Mouse (Mus musculus): Measurements from ENCODE around the gene Fam213a.
"Not testable (repeated sequence)": the region's sequence is repeated elsewhere in the genome, so short reads cannot be mapped to it uniquely, and the experiment has no call there.

Gene Fam213a

DNA sequence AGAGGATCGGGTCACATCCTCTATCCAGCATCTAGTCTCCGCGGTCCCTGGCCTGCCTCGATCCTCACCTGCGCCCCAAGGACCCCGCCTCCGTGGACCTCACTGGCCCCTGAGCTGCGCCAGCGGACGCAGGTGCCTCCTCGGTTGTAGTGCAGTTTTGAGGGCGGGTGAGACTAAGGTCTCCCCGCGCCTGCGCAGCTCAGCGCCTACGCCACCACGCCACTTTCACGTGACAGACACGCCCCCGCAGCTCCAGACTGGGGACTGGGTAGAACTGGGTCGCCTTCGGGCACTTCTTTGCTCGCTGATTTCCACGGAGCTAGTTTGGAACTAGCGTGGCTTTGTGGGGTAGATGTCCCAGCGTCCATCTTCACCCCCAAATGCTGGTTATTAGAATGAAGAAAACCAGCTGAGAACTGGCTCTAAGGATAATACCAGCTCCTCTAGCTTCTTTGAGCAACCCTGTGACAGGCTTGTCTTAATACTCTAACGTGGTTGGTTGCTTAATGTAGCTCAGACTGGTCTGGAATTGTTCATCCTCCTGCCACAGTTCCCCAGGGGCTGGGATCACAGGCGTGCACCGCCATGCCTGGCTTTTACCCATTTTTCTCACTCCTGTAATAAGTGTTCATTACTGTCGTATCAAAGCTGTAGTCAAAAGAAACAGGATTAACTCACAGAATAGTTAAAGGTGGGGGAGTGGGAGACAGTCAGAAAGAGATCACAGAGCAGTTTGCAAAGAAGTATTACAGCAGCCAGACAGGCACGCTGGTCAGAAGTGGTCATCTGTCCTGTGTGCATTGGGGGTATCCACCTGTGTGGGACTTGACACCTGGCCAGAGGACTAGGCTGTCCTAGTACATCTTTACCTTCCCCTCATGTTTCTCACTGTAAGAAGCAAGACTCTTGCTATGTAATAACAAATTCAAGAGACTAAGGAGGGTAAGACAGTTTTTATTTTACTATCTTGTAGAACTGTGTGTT is at the start of gene Fam213a:
Gene Fam213a, minus strand, starts transcription at position 159 of the 984 bp plus-strand sequence.
- peak; percentile 88 for DNase-seq

DNA sequence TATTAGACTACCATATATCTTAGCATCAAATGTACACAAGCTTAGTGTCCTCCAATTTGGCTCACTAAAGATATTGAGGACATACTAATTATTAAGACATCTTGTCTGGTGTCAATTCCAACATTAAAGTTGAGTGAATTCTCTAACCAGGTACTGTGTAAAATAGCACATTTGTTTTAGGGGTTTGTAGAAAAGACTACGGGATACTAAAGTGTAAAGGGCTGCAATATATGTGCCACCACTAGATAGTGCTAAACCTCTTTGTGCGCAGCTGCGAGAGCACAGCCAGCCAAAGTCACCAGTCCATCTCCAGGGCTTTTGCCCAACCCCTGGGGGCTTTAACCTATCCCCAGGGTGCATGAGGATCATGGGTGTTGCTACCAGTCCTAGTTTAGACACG is 39.6 kb upstream of the Fam213a start:
- DNase-seq = not testable (repeated sequence)

DNA sequence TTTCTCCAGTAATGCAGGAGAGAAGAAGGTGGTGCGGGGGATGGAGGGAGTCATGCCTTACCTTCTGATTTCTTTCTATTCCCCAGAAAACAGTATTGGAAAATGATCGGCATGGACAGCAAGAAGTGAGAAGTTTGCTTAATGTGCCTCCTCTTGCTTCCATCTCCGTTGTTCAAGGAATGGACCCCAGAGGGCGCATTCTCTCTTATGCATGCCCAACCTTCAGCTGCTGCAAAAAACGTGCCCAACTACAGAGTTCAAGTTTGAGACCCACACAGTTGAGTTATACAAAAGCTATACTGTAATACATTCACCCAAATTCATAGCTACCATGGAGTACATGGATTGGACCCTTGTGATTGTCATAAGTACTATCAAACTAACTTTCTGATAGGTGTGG is 38.9 kb upstream of the Fam213a start:
- DNase-seq = peak; percentile 10

DNA sequence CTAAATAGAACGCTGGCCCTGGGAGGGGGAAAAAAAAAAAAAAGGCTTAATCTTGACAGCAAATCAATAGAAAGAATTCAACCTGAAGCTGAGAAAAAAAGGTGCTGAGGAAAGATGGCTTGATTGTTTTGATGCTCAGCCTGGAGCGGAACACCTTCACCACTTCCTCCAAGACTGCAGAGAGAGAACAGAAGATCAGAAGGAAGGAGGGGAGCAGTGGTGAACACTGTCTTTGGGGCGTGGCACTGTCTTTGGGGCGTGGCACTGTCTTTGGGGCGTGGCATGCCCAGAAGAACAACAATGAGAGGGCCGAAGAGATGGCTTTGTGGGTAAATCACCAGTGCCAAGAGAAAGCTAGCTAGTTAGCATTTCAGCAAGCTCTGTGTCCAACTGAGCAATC is 36.9 kb upstream of the Fam213a start:
- DNase-seq = peak; percentile 27

DNA sequence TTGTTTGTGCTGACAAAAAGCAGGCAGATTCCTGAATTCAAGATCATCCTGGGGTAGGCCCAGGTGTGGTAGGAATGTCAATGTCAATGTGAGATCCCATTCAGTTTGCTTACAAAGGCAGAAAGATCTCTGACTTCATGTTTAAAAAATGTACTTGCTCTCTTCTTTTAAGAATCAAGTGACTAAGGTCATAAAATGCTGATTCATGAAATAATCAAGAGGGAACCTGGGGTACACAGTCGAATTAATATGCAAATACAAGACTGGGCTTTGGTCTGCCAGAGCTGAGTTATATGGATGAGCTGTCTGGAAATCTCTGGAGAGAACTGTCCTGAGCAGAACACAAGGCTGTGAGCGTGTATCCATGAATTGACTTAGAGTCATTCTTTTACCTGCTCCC is 33.8 kb upstream of the Fam213a start:
- DNase-seq = no peak

DNA sequence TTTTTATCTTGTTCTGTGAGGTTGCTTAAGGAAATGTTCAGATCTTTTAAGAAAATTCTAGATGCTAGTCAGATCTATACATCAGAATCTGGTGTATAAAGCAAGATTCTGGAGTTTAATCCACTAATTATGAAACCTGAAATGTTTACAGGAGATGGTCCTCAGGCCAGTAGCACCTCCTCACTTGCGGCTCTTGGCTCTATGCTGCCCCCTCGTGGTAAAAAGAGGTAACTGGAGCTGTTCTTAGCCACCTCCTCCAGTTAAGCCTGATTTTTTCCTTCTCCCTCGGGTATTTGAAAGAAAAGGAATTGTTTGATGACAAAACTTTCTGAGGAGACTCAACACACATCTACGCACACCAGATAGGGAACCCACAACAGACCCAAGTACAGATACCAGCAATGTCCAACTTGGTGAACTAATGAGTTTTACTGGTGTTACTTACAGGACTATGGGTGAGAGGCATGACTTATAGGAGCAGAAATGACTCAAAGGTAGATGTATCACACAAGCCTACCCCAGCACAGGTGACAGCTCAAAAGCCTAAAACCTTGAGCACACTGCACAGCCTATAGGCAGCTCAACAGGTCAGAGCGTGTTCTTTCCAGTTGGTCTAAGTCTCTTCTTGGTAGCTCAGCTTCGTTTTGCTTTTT is 21.7 kb upstream of the Fam213a start:
- peak; percentile 57 for DNase-seq

DNA sequence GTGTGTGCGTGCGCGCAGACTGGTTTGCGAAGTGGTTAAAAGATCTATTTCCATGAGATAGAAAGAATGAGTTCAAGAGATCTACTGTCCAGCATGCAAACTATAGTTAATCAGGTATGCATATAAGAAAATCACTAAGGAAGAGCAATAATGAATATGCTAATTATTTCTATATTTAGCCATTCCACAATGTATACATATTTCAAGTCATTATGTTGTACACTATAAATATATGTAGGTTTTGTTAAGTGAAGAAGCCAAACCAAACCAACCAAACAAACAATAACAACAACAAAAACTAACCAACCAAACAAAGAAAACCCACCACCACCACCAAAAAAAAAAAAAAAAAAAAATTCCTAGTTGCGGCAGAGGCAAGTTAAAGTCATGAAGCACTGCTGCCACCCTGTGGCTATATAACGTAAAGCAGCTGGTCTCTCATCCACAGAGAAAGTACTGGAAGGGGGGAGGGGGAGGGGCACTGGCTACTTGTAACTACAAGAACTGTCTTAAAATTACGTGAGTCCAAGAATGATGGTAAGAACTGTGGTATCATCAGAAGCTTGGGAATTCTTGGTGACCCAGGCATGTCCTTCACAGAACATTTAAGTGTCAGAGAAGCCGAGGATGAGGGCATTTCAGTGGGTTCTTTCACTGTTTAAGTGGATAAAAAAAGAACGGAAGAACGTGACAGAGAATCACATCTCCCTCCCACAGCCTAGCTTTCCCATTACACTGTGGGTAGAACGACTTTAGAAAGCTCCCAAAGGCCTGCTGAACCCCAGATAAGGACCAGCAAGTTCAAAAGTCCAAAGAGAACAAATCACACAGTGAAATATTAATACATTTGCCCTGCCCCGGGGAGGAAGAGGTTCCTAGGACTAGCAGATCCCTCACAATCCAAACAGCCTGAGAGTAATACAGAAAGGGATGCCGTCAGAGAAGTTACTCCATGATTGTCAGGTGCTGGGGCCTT is 19.8 kb upstream of the Fam213a start:
- DNase-seq = peak; percentile 71

DNA sequence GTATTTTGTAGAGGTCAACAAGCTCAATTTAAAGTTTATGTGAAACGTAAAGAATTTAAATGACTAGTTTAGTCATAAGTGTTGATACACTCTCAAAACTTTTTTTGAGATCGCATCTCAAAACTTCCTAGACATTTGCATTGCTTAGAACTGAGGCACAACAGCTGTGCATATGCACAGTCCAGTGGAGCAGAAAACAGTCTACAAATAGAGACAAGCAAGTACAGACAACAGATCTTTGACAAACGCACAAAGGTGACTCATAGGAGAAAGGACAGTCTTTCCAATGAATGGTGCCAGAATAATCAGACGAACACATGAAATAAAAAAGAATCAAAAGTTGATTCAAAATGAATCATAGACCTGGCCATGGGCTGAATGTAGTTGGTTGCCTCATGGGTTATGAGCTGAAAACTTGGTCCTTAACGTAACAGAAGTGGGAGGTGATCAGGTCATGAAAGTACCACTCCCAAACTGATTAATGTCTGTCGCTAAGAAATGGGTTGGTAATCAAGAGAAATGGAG is 17.5 kb upstream of the Fam213a start:
- DNase-seq = no peak

DNA sequence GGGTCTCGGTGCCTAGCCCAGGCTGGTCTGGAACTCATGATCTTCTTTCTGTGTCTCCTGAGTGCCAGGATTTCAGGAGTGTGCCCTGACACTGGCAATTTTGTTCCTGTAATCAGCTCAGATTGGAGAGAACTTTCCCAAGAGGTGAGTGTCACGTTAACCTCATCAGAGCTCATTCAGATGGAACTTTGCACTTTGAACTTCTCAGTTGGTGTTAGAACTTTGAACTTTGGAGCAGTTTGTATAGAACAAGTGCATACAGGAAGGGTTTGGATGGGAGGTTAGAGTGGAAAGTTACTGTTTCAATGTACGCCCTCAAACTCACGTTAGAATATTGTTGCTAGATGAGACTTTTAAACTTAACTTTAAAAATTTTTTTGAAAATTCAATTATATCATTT is 15.7 kb upstream of the Fam213a start:
- no peak for DNase-seq

DNA sequence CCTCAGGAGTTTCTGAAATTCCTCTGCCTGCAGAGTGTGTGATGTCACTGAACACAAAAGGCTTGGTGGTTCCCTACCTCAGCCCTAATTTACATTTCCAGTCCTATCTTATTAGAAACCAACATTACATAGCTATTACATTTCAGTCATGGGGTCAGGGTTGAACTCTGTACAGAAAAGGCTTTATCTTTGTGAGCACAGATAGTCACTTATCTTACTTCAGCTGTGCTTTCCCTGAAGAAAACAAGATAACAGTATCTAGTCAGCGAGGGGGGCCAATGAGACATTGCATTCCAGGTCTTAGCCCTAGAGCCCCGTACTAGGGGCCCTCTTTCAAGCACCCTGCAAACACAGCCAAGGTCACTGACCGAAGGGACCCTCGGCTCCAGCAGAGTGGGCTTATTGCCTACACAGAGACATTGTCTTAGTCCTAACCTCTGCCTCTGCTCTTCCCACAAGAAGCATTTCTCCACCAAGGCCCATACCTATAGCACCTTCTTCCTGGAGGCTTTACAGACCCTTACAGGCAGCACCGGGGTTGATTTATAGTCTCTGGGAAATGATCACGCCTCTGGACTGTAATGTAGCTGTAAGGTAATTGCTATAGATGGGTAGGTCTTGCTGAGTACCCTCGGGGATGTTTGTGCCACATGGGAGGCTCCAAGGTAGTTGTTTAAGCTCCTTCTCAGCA is 12.2 kb upstream of the Fam213a start:
- DNase-seq = no peak

DNA sequence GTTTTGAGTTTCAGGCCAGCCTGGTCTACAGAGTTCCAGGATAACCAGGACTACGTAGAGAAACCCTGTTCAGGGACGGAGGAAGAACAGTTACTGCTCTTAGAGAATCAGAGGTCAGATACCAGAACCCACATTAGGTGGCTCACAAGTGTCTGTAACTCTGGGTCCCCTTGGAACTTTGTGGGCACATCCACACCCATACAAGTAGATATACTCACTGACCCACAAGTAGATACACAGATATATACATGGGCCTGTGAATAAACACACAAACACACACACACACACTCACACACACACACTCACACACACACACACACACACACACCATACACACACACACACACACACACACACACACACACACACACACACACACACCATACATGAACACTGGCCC is 11.5 kb upstream of the Fam213a start:
- DNase-seq = no peak

DNA sequence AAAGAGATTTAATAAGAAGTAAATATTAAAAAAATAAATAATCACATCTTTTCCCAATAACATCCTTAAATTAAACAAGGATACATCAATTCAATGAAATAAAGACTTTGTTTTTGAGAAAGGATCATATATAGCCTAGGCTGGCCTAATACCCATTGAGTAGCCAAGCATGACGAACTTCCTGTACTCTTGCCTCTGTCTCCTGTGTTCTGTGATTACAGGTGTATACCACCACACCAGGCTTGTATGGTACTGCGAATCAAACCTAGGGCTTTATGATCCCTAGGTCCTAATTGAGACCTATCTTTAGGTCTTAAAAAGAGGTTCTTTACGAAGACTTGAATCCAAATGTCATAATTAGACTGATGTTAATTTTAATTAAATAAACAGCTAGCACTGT is 7.7 kb upstream of the Fam213a start:
- no peak for DNase-seq

DNA sequence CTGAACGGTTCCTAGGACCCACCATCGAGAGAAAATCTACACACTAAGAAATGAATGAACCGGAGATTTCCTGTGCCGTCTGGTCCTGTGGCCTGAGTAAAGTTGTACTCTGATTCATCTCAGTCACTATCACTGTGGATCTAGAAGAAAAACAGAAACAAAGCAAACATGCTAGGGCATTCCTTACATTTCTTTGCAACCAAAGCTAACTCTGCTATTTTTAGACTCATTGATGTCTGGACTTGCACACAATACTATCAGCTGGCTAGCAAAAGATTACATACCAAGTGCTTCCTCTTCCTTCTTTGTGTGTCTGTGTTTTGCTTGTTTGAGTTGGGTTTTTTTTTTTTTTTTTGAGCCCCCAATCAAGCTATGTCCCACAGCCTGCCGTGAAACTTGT is 3.9 kb upstream of the Fam213a start:
- DNase-seq = no peak

DNA sequence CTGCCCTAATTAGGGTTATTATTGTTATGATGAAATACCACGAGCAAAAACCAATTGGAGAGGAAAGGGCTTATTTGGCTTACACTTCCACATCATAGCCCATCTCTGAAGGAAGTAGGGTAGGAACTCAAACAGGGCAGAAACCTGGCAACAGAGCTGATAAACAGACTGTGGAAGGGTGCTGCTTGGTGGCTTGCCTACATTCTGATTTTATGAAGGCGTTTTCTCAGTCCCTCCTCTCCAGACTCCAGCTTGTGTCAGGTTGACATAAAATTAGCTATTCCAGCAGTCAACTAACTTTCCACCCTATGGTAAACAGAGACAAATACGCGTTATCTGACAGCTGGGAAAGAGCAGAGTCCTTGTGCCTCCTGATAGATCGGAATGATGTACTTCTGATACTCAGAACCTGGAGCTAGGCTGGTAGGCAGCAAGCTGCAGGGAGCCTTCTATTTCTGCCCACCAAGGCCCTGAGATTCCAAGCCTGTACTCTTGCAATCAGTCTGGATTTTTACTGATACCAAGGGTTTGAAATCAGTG is 1.2 kb upstream of the Fam213a start:
- DNase-seq = no peak

DNA sequence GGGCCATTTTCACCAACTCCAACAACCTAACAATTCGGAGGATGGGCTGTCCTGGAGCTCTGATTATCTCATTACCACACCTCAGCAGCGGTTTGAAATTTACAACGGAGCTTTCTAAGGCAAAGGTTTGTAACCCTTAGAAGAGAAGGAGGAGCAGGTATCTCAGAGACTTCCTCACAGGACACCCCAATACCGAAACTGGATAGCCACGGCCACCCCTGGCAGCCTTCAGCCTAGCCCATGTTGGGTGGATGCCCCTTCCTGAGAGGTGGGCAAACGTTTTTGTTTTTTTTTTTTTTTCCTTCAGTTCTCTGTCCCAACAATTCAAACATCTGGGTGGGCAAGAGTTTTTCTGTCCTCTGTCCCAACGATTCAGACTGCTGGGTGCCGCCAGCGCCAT is 445 bp downstream of the Fam213a start:
- DNase-seq = no peak

DNA sequence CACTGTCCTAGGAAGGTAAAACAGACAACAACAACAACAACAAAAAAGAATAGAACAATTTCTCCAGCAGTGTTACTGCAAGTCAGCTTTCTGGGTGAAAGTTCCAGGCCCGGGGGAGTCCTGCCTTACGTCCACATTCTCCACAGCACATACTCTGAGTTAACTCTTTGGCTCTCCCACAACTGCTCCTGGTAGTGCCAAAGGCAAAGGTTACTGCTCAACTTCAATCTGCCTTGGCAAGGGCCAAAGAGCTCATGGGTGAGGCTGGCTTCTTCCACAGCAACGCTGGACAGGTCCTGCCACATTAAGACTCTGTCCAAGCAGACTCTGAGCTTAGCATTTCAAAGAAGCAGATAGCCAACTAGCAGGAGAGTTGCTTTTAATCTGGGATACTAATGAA is 1.7 kb downstream of the Fam213a start:
- DNase-seq = no peak

DNA sequence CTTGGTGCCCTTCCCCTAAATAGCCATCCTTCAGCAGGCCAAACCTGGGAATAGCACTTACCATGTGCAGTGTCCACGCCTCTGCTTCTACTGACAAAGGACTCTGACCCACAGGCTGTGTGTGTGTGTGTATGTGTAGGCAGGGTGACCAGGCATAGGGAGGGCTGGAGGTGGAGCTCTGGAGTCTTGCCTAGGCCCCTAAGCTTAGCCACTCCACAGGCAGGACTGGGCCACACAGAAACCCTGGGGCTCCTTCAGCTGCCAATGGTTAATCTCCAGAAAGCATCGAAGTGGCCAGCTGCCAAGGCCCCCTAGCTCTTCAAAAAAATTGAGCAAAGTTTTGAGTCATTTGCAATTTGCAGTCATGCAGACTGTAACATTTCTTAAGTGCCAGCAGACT is 5.5 kb downstream of the Fam213a start:
- DNase-seq = no peak

DNA sequence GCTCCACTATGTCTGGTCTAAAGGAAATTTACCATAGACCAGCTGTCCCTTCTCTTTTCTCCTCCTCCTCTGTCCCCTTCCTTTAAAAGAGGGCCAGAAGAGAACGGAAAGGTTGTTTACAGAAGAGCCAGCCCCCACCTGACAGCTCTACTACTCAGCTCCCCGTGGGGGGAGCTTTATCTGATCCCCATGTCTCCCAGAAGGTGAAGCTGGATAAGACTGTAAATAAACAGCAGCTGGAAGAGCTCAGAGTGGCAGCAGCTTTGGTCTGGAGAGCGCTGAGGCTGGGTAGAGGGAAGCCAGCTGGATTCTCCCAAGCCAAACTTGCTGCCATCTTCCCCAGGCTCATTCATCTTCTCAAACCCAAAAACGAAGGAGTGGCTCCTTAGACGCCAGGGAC is 5.9 kb downstream of the Fam213a start:
- DNase-seq = no peak

DNA sequence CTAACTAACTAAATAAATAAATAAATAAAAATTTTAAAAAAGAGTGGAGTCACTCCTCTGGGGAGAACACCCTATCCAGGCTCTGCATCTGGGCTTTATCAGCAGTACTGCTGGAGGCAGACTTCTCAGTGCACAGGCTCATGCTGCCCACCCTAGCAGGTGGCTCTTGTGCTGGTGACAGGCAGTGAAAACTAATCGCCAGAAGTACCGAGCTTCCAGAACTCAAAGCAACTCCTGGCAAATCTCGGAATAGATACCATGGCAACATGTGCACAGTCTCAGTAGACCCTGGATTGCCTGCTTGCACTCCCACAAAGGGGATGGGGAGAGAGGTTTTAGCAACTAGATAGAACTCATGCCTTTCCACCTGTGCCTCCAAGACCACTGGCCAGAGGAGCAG is 6.7 kb downstream of the Fam213a start:
- DNase-seq = no peak

DNA sequence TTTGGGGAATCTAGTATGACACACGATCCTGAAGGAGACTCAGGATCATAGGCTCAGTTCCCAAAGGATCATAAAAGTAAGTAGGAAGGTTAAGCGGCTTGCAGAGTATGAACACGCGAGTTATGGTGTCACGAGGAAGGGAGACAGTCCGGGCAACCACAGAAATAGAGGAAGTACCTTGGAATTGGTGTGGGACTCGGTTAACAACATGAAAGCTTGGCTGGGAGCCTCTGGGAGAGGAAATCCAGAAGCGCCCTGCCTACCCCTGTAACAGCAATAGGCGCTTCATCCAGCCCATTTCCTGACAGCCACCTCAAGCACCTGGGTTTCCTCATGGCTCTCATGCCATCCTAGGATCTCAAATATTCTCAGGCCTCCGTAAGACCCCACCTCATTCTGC is 7.3 kb downstream of the Fam213a start:
- DNase-seq = no peak

DNA sequence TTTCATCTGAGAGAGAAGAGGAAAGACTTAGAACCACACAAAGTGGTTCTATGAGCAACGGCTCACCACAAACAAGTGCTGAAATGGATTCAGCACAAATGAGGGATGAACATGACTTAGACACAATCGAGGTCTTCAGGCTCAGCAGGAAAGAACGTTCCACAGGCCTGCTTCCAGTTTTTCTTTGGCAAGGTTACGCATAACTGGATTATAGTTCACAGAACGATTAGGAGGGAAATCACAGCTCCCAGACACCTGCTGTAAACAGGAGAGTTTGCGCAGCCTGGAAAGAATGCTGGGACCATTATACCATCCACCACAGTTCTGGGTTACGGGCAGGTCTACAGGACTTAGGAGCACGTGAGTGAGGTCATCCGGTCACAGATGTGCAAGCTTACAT is 7.9 kb downstream of the Fam213a start:
- no peak for DNase-seq

All from thymus, postnatal 25 days (tissue).